Mouse (Mus musculus): Measurements from ENCODE around the gene Mlxipl.

Gene Mlxipl

DNA sequence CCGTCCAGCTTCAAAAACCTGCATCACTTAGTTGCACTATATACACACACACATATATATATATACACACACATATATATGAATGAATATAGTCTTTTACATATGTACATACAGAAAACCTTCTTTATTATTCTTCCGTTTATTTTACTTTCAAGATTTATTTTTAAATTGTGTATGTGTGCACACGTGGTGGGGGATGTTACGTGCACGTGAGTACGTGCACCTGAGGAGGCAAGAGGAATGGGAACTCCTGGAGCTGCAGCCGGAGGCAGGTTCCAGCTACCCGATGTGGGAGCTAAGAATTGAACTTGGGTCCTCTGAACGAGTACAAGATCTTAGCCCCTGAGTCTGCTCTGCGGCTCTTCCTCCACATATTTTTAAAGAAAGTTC, 96.5 kb downstream of the Mlxipl start:
- no peak for DNase-seq

DNA sequence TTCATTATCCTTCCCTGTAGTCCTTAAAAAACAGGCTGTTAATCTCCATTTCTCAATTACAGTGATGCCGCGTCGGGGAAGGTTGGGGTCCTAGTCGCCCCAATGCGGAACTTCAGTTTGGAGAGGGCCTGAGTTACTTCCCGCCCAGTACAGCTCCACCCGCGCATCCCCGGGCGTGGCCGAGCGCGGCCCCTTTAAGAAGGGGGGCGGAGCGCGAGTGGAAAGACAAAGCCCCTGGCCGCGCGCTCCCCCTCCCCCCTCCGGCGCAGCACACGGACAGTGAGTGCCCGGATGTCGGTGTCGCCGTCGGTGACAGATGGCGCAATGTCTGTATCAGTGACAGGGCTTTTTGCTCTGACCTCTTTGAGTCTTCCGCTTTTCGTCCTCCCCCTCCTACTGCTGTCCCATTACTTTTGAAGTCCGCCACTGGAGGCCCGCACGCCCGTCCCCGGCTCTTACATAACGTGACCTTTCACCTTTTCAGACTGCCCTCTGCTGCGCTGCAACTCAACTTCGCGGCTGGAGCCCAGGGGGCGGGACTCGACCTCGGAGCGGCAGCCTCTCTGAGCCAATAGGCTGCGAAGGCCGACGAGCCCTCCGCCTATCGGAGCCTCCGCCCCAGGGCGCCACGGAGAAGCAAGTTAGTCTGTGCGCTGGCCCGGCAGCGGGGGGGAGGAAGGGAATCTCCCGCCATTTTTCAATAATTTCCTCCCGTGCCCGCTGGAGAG, 97.1 kb downstream of the Mlxipl start, which contains the start of gene Baz1b:
Gene Baz1b (plus strand): TSS at position 644 of the 728 bp plus-strand sequence.
- peak; percentile 99 for DNase-seq

DNA sequence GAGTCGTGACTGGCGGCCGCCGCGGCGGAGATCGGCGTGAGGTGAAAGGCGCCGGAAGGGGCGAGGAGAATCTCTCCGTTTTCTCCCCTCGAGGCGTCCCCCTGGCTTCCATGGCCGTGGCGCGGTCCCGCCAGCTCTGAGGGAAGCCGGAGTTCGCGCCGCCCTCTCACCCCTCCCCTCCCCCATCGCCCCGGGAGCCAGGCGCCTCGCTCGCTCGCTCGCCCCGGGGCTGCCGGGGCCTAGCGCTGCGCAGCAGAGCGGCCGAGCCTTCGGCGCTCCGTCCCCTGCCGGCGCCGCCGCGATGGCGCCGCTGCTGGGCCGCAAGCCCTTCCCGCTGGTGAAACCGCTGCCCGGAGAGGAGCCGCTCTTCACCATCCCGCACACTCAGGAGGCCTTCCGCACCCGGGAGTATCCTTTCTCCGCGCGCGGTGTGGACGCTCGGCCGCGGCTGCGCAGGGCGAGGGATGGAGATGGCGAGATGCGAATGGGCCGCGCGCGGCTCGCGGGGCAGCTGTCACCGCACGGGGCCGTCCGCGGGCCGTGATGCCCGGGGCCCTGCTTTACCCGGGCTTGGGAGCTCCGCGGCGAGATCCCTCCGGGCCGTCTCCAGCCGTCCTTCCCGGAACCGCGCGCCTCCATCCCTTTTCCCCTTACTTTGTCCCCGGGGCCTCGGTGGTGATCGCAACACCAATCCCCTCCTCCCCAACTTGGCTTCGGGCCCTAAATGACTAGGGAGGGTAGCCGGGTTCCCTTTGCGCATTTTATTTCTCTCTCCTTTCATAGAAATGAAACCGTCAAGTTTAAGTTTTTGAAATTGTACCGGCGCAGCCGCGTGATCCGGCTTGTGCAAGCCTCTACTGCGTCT, 97.9 kb downstream of the Mlxipl start:
- DNase-seq, result peak; percentile 33 to 34

Measured in lung, adult 18-20 months (tissue).